ENCODE assay signal across 8 mouse cellular contexts in the genomic region with DNA sequence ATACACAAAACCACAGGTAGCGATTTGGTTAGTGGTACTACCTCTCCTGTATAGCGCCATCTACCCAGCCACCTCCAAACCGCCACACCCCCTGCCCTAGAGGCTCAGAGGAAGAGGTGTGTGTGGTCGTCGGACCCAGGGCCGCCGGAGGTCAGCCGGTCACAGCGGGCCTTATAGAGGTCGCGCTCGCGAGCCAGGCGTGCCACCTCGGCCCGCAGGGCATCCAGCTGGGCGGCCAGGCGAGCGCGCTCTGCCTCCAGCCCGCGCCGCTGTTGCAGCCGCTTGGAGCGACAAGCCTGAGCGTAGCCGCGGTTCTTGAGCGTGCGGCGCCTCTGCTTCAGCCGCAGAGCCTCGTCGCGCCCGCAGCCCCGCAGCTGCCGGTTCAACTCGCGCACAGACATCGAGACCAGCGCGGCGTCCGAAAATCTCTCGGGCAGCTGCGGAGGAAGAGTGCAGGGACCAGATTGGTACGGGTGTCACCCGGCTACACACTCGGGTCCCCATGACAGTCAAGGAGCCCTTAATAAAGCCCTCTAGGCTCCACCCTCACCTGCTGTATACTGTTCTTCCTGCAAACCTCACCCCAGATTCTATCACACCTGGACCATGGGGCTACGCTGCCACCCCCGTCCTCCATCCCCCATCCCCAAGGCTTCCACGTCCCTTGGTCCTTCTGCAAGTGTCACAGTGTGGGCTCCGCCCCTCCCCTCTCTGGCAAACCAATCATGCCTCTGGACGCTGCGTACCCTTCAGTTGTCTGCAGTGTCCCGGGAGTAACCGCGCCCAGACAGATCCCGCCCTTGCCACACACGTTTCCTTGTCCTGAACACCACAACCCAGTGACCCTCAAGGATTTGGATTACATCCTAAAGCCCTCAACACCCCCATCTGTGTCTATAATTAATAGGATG. TPM values are rescaled to one million over a fixed set of nuclear protein-coding genes. Genes with fewer than 3 reads are reported as not detected.
DNase-seq lines count a peak whose midpoint lies in the region; ATAC-seq and TF ChIP-seq lines count a peak whose summit lies in the region.

No protein-coding gene starts in this region.

- peak; percentile 49; the same call in 1 of the 2 replicates for ATAC-seq in embryonic facial prominence, embryonic 11.5 days (replicated peaks; ENCODE audit: insufficient number of reproducible peaks, low FRiP score, low TSS enrichment, low read depth)
- ATAC-seq in hindbrain, embryonic 16.5 days, result peak; percentile 77
- ATAC-seq in liver, postnatal 0 days, result no peak

- no peaks in the 10 kb centered on the region for H3K79me2 ChIP-seq in heart, adult 2 months (replicated peaks; ENCODE audit: control insufficient read depth, insufficient read depth, low read length)

- WGBS in heart, adult 2 months, result 2% methylated on average over 58 of the region's 61 CpGs
- under 1% methylated on average over 60 of the region's 61 CpGs for WGBS in embryonic facial prominence, embryonic 11.5 days
- under 1% methylated on average over 61 of the region's 61 CpGs for WGBS in hindbrain, embryonic 16.5 days
- WGBS in liver, postnatal 0 days (ENCODE audit: insufficient replicate concordance), result 1% methylated on average over 61 of the region's 61 CpGs

- no peak for TF ChIP-seq EP300 in heart, adult 2 months (IDR thresholded peaks at IDR 0.05; ENCODE audit: insufficient read depth, low read depth, low read length)
- no peak for TF ChIP-seq EP300 in liver, postnatal 0 days (IDR thresholded peaks at IDR 0.05; ENCODE audit: low read depth)

- H3K36me3 ChIP-seq in heart, adult 2 months (ENCODE audit: control insufficient read depth, insufficient read depth, low read length), result no peaks in the 10 kb centered on the region
- no peaks in the 10 kb centered on the region for H3K36me3 ChIP-seq in embryonic facial prominence, embryonic 11.5 days (replicated peaks; ENCODE audit: control insufficient read depth, insufficient read depth, low read depth, low read length)
- H3K36me3 ChIP-seq in hindbrain, embryonic 16.5 days (ENCODE audit: control insufficient read depth, insufficient read depth, low read length), result no peaks in the 10 kb centered on the region
- H3K36me3 ChIP-seq in liver, postnatal 0 days (replicated peaks; ENCODE audit: insufficient read depth, low read length), result no peaks in the 10 kb centered on the region

- H3K4me2 ChIP-seq in embryonic facial prominence, embryonic 11.5 days (ENCODE audit: low read depth, low read length), result peak overlapping the region; percentile 93
- peak overlapping the region; percentile 93 for H3K4me2 ChIP-seq in hindbrain, embryonic 16.5 days (ENCODE audit: low read length)
- H3K4me2 ChIP-seq in liver, postnatal 0 days (ENCODE audit: low read depth, low read length), result peak overlapping the region; percentile 69

- H3K4me1 ChIP-seq in heart, adult 2 months (ENCODE audit: control insufficient read depth, insufficient read depth, low read length), result no peaks in the 10 kb centered on the region
- peaks cover 4% of the 10 kb centered on the region for H3K4me1 ChIP-seq in embryonic facial prominence, embryonic 11.5 days (ENCODE audit: control insufficient read depth, insufficient read depth, low read length)
- peaks cover 16% of the 10 kb centered on the region for H3K4me1 ChIP-seq in hindbrain, embryonic 16.5 days (ENCODE audit: control insufficient read depth, insufficient read depth, low read depth, low read length)
- peaks cover 7% of the 10 kb centered on the region for H3K4me1 ChIP-seq in liver, postnatal 0 days (ENCODE audit: insufficient read depth)

- 0 out of 2 replicates have a peak, but pooled peaks have one; percentile 6 for TF ChIP-seq CTCF in heart, adult 2 months (IDR thresholded peaks at IDR 0.05)
- no peak for TF ChIP-seq CTCF in liver, postnatal 0 days (IDR thresholded peaks at IDR 0.05; ENCODE audit: low read depth)

- peaks cover 10% of the 10 kb centered on the region for H3K27me3 ChIP-seq in heart, adult 2 months (ENCODE audit: control insufficient read depth, insufficient read depth, low read length)
- H3K27me3 ChIP-seq in embryonic facial prominence, embryonic 11.5 days (ENCODE audit: control insufficient read depth, insufficient read depth, low read length), result peaks cover 19% of the 10 kb centered on the region
- H3K27me3 ChIP-seq in hindbrain, embryonic 16.5 days (replicated peaks; ENCODE audit: control insufficient read depth, insufficient read depth, low read length), result 0 out of 2 replicates have a peak, but pooled peaks cover 3% of the 10 kb centered on the region
- H3K27me3 ChIP-seq in liver, postnatal 0 days (ENCODE audit: insufficient read depth, low read length), result peaks cover 48% of the 10 kb centered on the region

- DNase-seq in heart, adult 2 months, result peak in 1 of 2 experiments; percentile 18
- DNase-seq in heart, adult 8-10 months (ENCODE audit: low spot score), result no peak
- peak; percentile 5 for DNase-seq in T-cell, adult 2 months (ENCODE audit: low spot score)
- DNase-seq in embryonic facial prominence, embryonic 11.5 days (ENCODE audit: low spot score), result peak; percentile 54
- DNase-seq in liver, postnatal 0 days, result no peak
- DNase-seq in retina, postnatal 7 days (ENCODE audit: low read depth, low spot score), result peak; percentile 82
- DNase-seq in spleen, adult 12 weeks (ENCODE audit: low spot score), result no peak

- peak overlapping the region; percentile 45 for H3K4me3 ChIP-seq in heart, adult 2 months
- H3K4me3 ChIP-seq in embryonic facial prominence, embryonic 11.5 days (ENCODE audit: low read depth, low read length), result peak overlapping the region; percentile 43
- peak overlapping the region; percentile 51 for H3K4me3 ChIP-seq in hindbrain, embryonic 16.5 days (ENCODE audit: low read length)
- peak overlapping the region; percentile 41 for H3K4me3 ChIP-seq in liver, postnatal 0 days (ENCODE audit: low read depth, low read length)

- peak overlapping the region; percentile 41 for H3K9ac ChIP-seq in heart, adult 2 months (ENCODE audit: low read depth, low read length)
- peak overlapping the region; percentile 43 for H3K9ac ChIP-seq in embryonic facial prominence, embryonic 11.5 days (replicated peaks; ENCODE audit: low read length)
- H3K9ac ChIP-seq in hindbrain, embryonic 16.5 days (ENCODE audit: low read depth, low read length), result peak overlapping the region; percentile 72
- H3K9ac ChIP-seq in liver, postnatal 0 days (replicated peaks), result no peak overlapping the region; the same call in 1 of the 2 replicates

- intact Hi-C loops in heart, adult 2 months (cut with DNase I), result no loop called here

- no peaks in the 10 kb centered on the region for H3K9me3 ChIP-seq in embryonic facial prominence, embryonic 11.5 days (replicated peaks; ENCODE audit: control insufficient read depth, low read length)
- no peaks in the 10 kb centered on the region for H3K9me3 ChIP-seq in hindbrain, embryonic 16.5 days (ENCODE audit: control insufficient read depth, low read length)
- no peaks in the 10 kb centered on the region for H3K9me3 ChIP-seq in liver, postnatal 0 days (ENCODE audit: low read length)

- no peak for TF ChIP-seq POLR2A in heart, adult 2 months (IDR thresholded peaks at IDR 0.05; ENCODE audit: insufficient read depth, low read depth, low read length)

- no peak overlapping the region for H3K27ac ChIP-seq in heart, adult 2 months
- H3K27ac ChIP-seq in embryonic facial prominence, embryonic 11.5 days (replicated peaks; ENCODE audit: low read depth, low read length), result no peak overlapping the region
- H3K27ac ChIP-seq in hindbrain, embryonic 16.5 days (ENCODE audit: low read depth, low read length), result peak overlapping the region; percentile 86
- no peak overlapping the region for H3K27ac ChIP-seq in liver, postnatal 0 days (ENCODE audit: low read depth)

RNA-seq across cellular contexts. Expression of a gene that starts 4.1 kb away (rescaled TPM):
- total RNA-seq in heart, adult 2 months (2021), result not detected
- not detected in 2 replicates for polyA plus RNA-seq in heart, adult 2 months (2012; rRNA removed)
- total RNA-seq in heart, adult 8-10 months (2022), result not detected
- not detected in 2 replicates for polyA plus RNA-seq in embryonic facial prominence, embryonic 11.5 days (2014; fragmentation: Nextera tagmentation; extraction: Ambion mirVana)
- polyA plus RNA-seq in hindbrain, embryonic 16.5 days (2015; fragmentation: Nextera tagmentation; extraction: Ambion mirVana), result 0.15 and 0.23 TPM in 2 replicates
- polyA plus RNA-seq in liver, postnatal 0 days (2015; fragmentation: Nextera tagmentation; extraction: Ambion mirVana), result not detected in 2 replicates

RNA-seq across cellular contexts. Expression of a gene that starts 10.5 kb away (rescaled TPM):
- total RNA-seq in heart, adult 2 months (2021), result not detected
- polyA plus RNA-seq in heart, adult 2 months (2012; rRNA removed), result 0.25 and 0.26 TPM in 2 replicates
- total RNA-seq in heart, adult 8-10 months (2022), result under 1 TPM in 1 of 4 experiments, not detected in 3; 0.12 TPM
- polyA plus RNA-seq in embryonic facial prominence, embryonic 11.5 days (2014; fragmentation: Nextera tagmentation; extraction: Ambion mirVana), result 0.24 and 0.29 TPM in 2 replicates
- polyA plus RNA-seq in hindbrain, embryonic 16.5 days (2015; fragmentation: Nextera tagmentation; extraction: Ambion mirVana), result 10.2 and 11.7 TPM in 2 replicates
- polyA plus RNA-seq in liver, postnatal 0 days (2015; fragmentation: Nextera tagmentation; extraction: Ambion mirVana), result not detected in 2 replicates

RNA-seq across cellular contexts. Expression of a gene that starts 19.4 kb away (rescaled TPM):
- total RNA-seq in heart, adult 2 months (2021), result 1 to 10 TPM; 9.0 to 9.4 TPM
- 13.3 and 15.3 TPM in 2 replicates for polyA plus RNA-seq in heart, adult 2 months (2012; rRNA removed)
- 10 to 100 TPM in 2 of 4 experiments, 1 to 10 TPM in 2; 6.6 to 12.5 (median 9.3) TPM for total RNA-seq in heart, adult 8-10 months (2022)
- polyA plus RNA-seq in embryonic facial prominence, embryonic 11.5 days (2014; fragmentation: Nextera tagmentation; extraction: Ambion mirVana), result 12.7 and 14.6 TPM in 2 replicates
- 29.3 and 32.4 TPM in 2 replicates for polyA plus RNA-seq in hindbrain, embryonic 16.5 days (2015; fragmentation: Nextera tagmentation; extraction: Ambion mirVana)
- polyA plus RNA-seq in liver, postnatal 0 days (2015; fragmentation: Nextera tagmentation; extraction: Ambion mirVana), result 19.9 and 20.7 TPM in 2 replicates

RNA-seq across cellular contexts. Expression of a gene that starts 30.3 kb away (rescaled TPM):
- 1 to 10 TPM; 1.3 to 2.0 TPM for total RNA-seq in heart, adult 2 months (2021)
- polyA plus RNA-seq in heart, adult 2 months (2012; rRNA removed), result 3.4 and 4.8 TPM in 2 replicates
- 1 to 10 TPM; 2.4 to 3.6 (median 2.4) TPM for total RNA-seq in heart, adult 8-10 months (2022)
- 4.9 TPM in 2 replicates for polyA plus RNA-seq in embryonic facial prominence, embryonic 11.5 days (2014; fragmentation: Nextera tagmentation; extraction: Ambion mirVana)
- 22.9 and 26.2 TPM in 2 replicates for polyA plus RNA-seq in hindbrain, embryonic 16.5 days (2015; fragmentation: Nextera tagmentation; extraction: Ambion mirVana)
- polyA plus RNA-seq in liver, postnatal 0 days (2015; fragmentation: Nextera tagmentation; extraction: Ambion mirVana), result 0.06 and 0.08 TPM in 2 replicates

RNA-seq across cellular contexts. Expression of a gene that starts 39.1 kb away (rescaled TPM):
- 100 to 1,000 TPM; 136 to 160 TPM for total RNA-seq in heart, adult 2 months (2021)
- polyA plus RNA-seq in heart, adult 2 months (2012; rRNA removed), result 151 and 186 TPM in 2 replicates
- total RNA-seq in heart, adult 8-10 months (2022), result 100 to 1,000 TPM; 161 to 180 (median 166) TPM
- polyA plus RNA-seq in embryonic facial prominence, embryonic 11.5 days (2014; fragmentation: Nextera tagmentation; extraction: Ambion mirVana), result 69.7 and 76.6 TPM in 2 replicates
- polyA plus RNA-seq in hindbrain, embryonic 16.5 days (2015; fragmentation: Nextera tagmentation; extraction: Ambion mirVana), result 110 and 127 TPM in 2 replicates
- polyA plus RNA-seq in liver, postnatal 0 days (2015; fragmentation: Nextera tagmentation; extraction: Ambion mirVana), result 59.9 and 62.7 TPM in 2 replicates

Comparison
In these comparisons a context has a peak if more than half of its experiments do, and no peak if none do; other contexts are left out.
1. DNase-seq: peak in T-cell, adult 2 months (single experiment), embryonic facial prominence, embryonic 11.5 days (single experiment) and retina, postnatal 7 days (single experiment); none in heart, adult 8-10 months (single experiment), liver, postnatal 0 days (single experiment) and spleen, adult 12 weeks (single experiment).
2. Peak in every context shown above with its lines, with median percentiles within 50 percentile points of each other: H3K4me3 ChIP-seq and H3K4me2 ChIP-seq.